Mouse (Mus musculus): ENCODE measurements around the gene Stk16.
A peak's percentile ranks its signal among the peaks of the same experiment; 100 is the strongest.

DNA sequence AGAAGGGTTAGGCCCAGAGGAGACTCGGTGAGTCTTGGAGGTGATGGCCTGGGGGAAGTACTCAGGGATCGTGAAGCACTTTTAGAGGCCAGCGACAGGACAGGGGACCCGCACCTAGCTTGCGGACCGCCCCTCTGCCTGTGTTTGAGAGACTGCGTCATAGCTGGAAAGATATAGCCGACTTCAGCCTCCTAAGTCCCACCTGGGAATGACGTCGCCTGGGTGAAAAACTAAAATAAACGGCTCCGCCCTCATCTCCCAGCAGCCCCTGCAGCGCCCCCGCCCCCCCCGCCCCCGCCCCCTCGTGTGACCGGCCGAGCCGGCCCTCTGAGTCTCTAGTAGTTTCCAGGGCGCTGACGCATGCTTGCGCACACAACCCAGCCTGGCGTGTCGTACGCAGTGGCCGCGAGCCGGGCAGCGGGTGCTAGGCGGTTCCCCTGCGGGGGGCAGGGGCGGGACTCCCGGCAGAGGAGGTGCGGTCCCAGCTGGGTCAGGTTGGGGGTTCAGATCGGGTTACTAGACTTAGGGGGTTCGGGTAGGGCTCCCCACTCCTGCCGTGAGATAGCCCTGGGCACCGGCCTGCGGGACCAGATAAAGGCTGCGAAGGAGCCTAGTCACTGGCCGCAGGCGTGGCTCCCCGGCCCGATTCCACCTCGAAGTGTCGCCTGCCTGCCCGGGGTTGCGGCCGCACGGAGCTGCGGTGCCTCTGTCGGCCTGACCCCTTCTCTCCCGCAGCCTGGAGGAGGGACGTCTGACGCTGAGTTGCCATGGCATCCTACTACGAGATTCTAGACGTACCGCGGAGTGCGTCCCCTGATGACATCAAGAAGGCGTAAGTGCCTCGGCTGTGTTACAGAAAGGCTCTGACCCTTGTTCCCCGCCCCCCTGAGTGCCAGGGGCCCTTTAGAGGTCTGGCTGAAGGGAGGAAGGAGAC lies 25.7 kb downstream of the Stk16 start, which contains the start of gene Dnajb2:
- TF ChIP-seq CTCF (IDR thresholded peaks at IDR 0.05; ENCODE audit: low read depth, low read length) = no peak
- TF ChIP-seq POLR2AphosphoS5 (IDR thresholded peaks at IDR 0.05; ENCODE audit: insufficient replicate concordance, low read depth, low read length) = no peak
- no peak for TF ChIP-seq GATA1 (IDR thresholded peaks at IDR 0.05; ENCODE audit: borderline replicate concordance, low read length)
- TF ChIP-seq TAL1 (conservative IDR thresholded peaks at IDR 0.05; ENCODE audit: low read depth, low read length) = peak; percentile 68; the same call in 1 of the 2 replicates

All from G1E (cell line).